Mouse (Mus musculus) hindbrain, embryonic 10.5 days (tissue): ENCODE data around the gene Kcnj14. TPM values are rescaled to one million over a fixed set of nuclear protein-coding genes. Genes with fewer than 3 reads are reported as not detected.
A peak's percentile ranks its signal among the peaks of the same experiment; 100 is the strongest.

Experiments used
- DNase-seq: peaks from one replicate; pipeline ENCODE4 v3.0.0-alpha.2; 2017; ENCODE audit warnings: low spot score
- H3K27ac ChIP-seq: fragments of 300-500 bp; sonication (generic); 2 replicates; pipeline ENCODE4 v1.5.1; 2016; ENCODE audit warnings: mild to moderate bottlenecking, moderate library complexity
- H3K27me3 ChIP-seq: fragments of 300-500 bp; sonication (generic); 2 replicates; pipeline ENCODE4 v1.6.1; 2016; ENCODE audit warnings: mild to moderate bottlenecking; ENCODE audit not compliant: poor library complexity, insufficient read depth, severe bottlenecking
- H3K36me3 ChIP-seq: fragments of 300-500 bp; sonication (generic); 2 replicates; pipeline ENCODE4 v1.6.1; 2016; ENCODE audit warnings: mild to moderate bottlenecking, moderate library complexity
- H3K4me1 ChIP-seq: fragments of 300-500 bp; sonication (generic); replicated peaks from 2 replicates; pipeline ENCODE4 v1.6.1; 2016; ENCODE audit warnings: mild to moderate bottlenecking
- H3K4me3 ChIP-seq: fragments of 300-500 bp; sonication (generic); 2 replicates; pipeline ENCODE4 v1.5.1; 2016; ENCODE audit warnings: mild to moderate bottlenecking, moderate library complexity
- H3K9me3 ChIP-seq: fragments of 300-500 bp; sonication (generic); 2 replicates; pipeline ENCODE4 v1.6.1; 2016; ENCODE audit warnings: mild to moderate bottlenecking, moderate library complexity
- whole genome bisulfite sequencing: fragments of 180-500 bp; shearing (Covaris S2); methylation state at CpG from one replicate; pipeline ENCODE4 v1.1.7; 2016; 5-methylcytosine and 5-hydroxymethylcytosine counted together
- polyA plus RNA-seq: library from polyadenylated mRNA; unstranded; fragments of >200 nt; fragmentation: Nextera tagmentation; extraction: Ambion mirVana; gene quantifications from 2 replicates; pipeline ENCODE4 v1.2.1, GENCODE M21; 2016

The Kcnj14 gene
- 0.91 and 1.0 TPM in 2 replicates for polyA plus RNA-seq

- no peaks in the 10 kb centered on the region for H3K9me3 ChIP-seq
- DNase-seq, result no peak
- 75% methylated on average over 7 of the region's 7 CpGs for WGBS
- H3K4me3 ChIP-seq, result no peak within 1 kb of the TSS
- no peak within 1 kb of the TSS for H3K27ac ChIP-seq
- peaks cover 23% of the 10 kb centered on the region for H3K27me3 ChIP-seq
- peaks cover 11% of the 10 kb centered on the region for H3K4me1 ChIP-seq
- peaks cover 79% of the 10 kb centered on the region for H3K36me3 ChIP-seq
Measured at GRCm38 (mm10) chr7:45824598-45824997, at the start of gene Kcnj14. TSS of gene Kcnj14 (minus strand) at chr7:45824782.

GRCm38 (mm10) chr7:45873061-45873947 lies 48.7 kb upstream of the Kcnj14 start:
- peak overlapping the region; percentile 92 for H3K27ac ChIP-seq
- H3K4me3 ChIP-seq, result peak overlapping the region; percentile 76
- H3K36me3 ChIP-seq, result peaks cover 44% of the 10 kb centered on the region
- peaks cover 48% of the 10 kb centered on the region for H3K4me1 ChIP-seq
- DNase-seq, result peak; percentile 60
- 4% methylated on average over 28 of the region's 28 CpGs for WGBS
- H3K9me3 ChIP-seq, result no peaks in the 10 kb centered on the region
- peaks cover 41% of the 10 kb centered on the region for H3K27me3 ChIP-seq

- Histone ChIP-seq H3K27ac (peak within 1 kb of the TSS; percentile 92), H3K9me3 (no peaks in the 10 kb centered on the region), H3K36me3 (peaks cover 38% of the 10 kb centered on the region), H3K4me1 (peaks cover 54% of the 10 kb centered on the region), H3K27me3 (peaks cover 48% of the 10 kb centered on the region), H3K4me3 (peak within 1 kb of the TSS; percentile 76)
- under 1% methylated on average over 18 of the region's 18 CpGs for WGBS
- peak; percentile 90 for DNase-seq
Measured at GRCm38 (mm10) chr7:45872624-45873023, 48.0 kb upstream of the Kcnj14 start, which contains the start of gene Kdelr1. TSS of gene Kdelr1 (plus strand) at chr7:45872772.

GRCm38 (mm10) chr7:45870282-45871058 lies 45.9 kb upstream of the Kcnj14 start:
- Histone ChIP-seq H3K27ac (peak overlapping the region; percentile 69), H3K4me1 (peaks cover 73% of the 10 kb centered on the region), H3K36me3 (peaks cover 16% of the 10 kb centered on the region), H3K27me3 (peaks cover 68% of the 10 kb centered on the region), H3K4me3 (peak overlapping the region; percentile 47), H3K9me3 (no peaks in the 10 kb centered on the region)
- 1% methylated on average over 30 of the region's 30 CpGs for WGBS
- DNase-seq, result peak; percentile 38

GRCm38 (mm10) chr7:45869787-45870186 lies 45.2 kb upstream of the Kcnj14 start:
- no peak for DNase-seq
- Histone ChIP-seq H3K9me3 (no peaks in the 10 kb centered on the region), H3K27ac (peak overlapping the region; percentile 69), H3K4me3 (peak overlapping the region; percentile 47), H3K27me3 (peaks cover 74% of the 10 kb centered on the region), H3K4me1 (peaks cover 68% of the 10 kb centered on the region), H3K36me3 (peaks cover 10% of the 10 kb centered on the region)
- WGBS, result 1% methylated on average over 14 of the region's 14 CpGs

GRCm38 (mm10) chr7:45869107-45869670 lies 44.6 kb upstream of the Kcnj14 start:
- no peak for DNase-seq
- peak overlapping the region; percentile 69; the same call in 1 of the 2 replicates for H3K27ac ChIP-seq
- WGBS, result 14% methylated on average over 8 of the region's 8 CpGs
- H3K27me3 ChIP-seq, result peaks cover 80% of the 10 kb centered on the region
- no peaks in the 10 kb centered on the region for H3K9me3 ChIP-seq
- H3K4me3 ChIP-seq, result peak overlapping the region; percentile 47
- H3K36me3 ChIP-seq, result peaks cover 4% of the 10 kb centered on the region
- peaks cover 62% of the 10 kb centered on the region for H3K4me1 ChIP-seq

GRCm38 (mm10) chr7:45867871-45868270 lies 43.3 kb upstream of the Kcnj14 start:
- peak; percentile 40 for DNase-seq
- H3K27me3 ChIP-seq, result peaks cover 89% of the 10 kb centered on the region
- H3K9me3 ChIP-seq, result no peaks in the 10 kb centered on the region
- peak overlapping the region; percentile 23; the same call in 1 of the 2 replicates for H3K27ac ChIP-seq
- H3K4me3 ChIP-seq, result peak overlapping the region; percentile 72; the same call in 1 of the 2 replicates
- 0% methylated on average over 2 of the region's 2 CpGs for WGBS
- H3K36me3 ChIP-seq, result no peaks in the 10 kb centered on the region
- H3K4me1 ChIP-seq, result peaks cover 54% of the 10 kb centered on the region

- peaks cover 90% of the 10 kb centered on the region for H3K27me3 ChIP-seq
- H3K36me3 ChIP-seq, result no peaks in the 10 kb centered on the region
- peak overlapping the region; percentile 72 for H3K4me3 ChIP-seq
- peak overlapping the region; percentile 92 for H3K27ac ChIP-seq
- H3K9me3 ChIP-seq, result no peaks in the 10 kb centered on the region
- peaks cover 57% of the 10 kb centered on the region for H3K4me1 ChIP-seq
- DNase-seq, result peak; percentile 92
- 1% methylated on average over 117 of the region's 117 CpGs for WGBS
Measured at GRCm38 (mm10) chr7:45865925-45866910, 41.6 kb upstream of the Kcnj14 start.

GRCm38 (mm10) chr7:45864435-45864834 lies 39.9 kb upstream of the Kcnj14 start:
- WGBS, result 72% methylated on average over 3 of the region's 3 CpGs

GRCm38 (mm10) chr7:45862804-45863203 lies 38.2 kb upstream of the Kcnj14 start:
- WGBS, result 89% methylated on average over 7 of the region's 7 CpGs
- Histone ChIP-seq H3K4me3 (no peak overlapping the region), H3K36me3 (no peaks in the 10 kb centered on the region), H3K9me3 (no peaks in the 10 kb centered on the region), H3K27ac (no peak overlapping the region), H3K27me3 (peaks cover 90% of the 10 kb centered on the region), H3K4me1 (peaks cover 38% of the 10 kb centered on the region)
- DNase-seq, result no peak

More at GRCm38 (mm10) chr7:45864435-45864834, 39.9 kb upstream of the Kcnj14 start:
- peaks cover 49% of the 10 kb centered on the region for H3K4me1 ChIP-seq
- no peak for DNase-seq
- H3K36me3 ChIP-seq, result no peaks in the 10 kb centered on the region
- no peak overlapping the region for H3K27ac ChIP-seq
- no peak overlapping the region for H3K4me3 ChIP-seq
- no peaks in the 10 kb centered on the region for H3K9me3 ChIP-seq
- peaks cover 90% of the 10 kb centered on the region for H3K27me3 ChIP-seq

GRCm38 (mm10) chr7:45859008-45859407 lies 34.4 kb upstream of the Kcnj14 start:
- no peaks in the 10 kb centered on the region for H3K9me3 ChIP-seq
- H3K36me3 ChIP-seq, result no peaks in the 10 kb centered on the region
- H3K27me3 ChIP-seq, result peaks cover 88% of the 10 kb centered on the region
- H3K27ac ChIP-seq, result no peak overlapping the region
- H3K4me3 ChIP-seq, result no peak overlapping the region
- DNase-seq, result no peak
- peaks cover 32% of the 10 kb centered on the region for H3K4me1 ChIP-seq
- 66% methylated on average over 4 of the region's 4 CpGs for WGBS
